Mouse (Mus musculus) megakaryocyte, embryonic 14.5 days (primary cell): ENCODE results near the gene Cpsf7.

Source experiments
- FLI1 ChIP-seq: IDR thresholded peaks from 2 replicates; pipeline ENCODE4 v1.6.1; 2012; ENCODE audit warnings: low read length, inconsistent platforms, mixed read lengths
- GATA1 ChIP-seq: IDR thresholded peaks from 3 replicates; pipeline ENCODE4 v1.6.1; 2012; ENCODE audit warnings: mixed read lengths, low read length, inconsistent platforms, borderline replicate concordance

- TF ChIP-seq GATA1 (no peak), FLI1 (no peak)
Measured at GRCm38 (mm10) chr19:10482703-10483102, 42.4 kb upstream of the Cpsf7 start, which contains the start of gene Ppp1r32.
